Mouse (Mus musculus) spleen, postnatal 4 days (tissue): Measurements from ENCODE around the gene Gm10309.

Experiments
- DNase-seq, 2 experiments: peaks; one replicate each; pipeline ENCODE4 v3.0.0; 2022; ENCODE audit warnings: low spot score in 2 of 2

The Gm10309 gene

DNA sequence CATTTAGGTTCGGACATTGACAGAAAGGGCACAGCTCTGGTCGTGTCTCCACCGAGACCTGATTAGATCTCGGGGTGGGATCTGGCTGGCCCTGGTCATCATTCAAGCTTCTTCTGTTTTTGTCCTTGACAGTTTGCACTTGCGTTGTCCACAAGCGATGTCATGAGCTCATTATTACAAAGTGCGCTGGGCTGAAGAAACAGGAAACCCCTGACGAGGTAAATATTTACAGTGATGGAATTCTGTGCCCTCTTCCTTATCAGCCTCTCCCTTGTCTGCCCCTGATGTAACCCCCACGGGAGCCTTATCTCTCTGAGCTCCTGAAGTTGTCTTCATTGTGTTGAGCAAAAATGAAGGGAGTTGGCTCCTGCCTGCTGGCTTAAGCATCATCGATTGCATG, 28.4 kb downstream of the Gm10309 start:
- no peak for DNase-seq

- DNase-seq = peak; percentile 36 to 73
Observed at GRCm38 (mm10) chr17:86471684-86472083, 33.3 kb downstream of the Gm10309 start.

DNA sequence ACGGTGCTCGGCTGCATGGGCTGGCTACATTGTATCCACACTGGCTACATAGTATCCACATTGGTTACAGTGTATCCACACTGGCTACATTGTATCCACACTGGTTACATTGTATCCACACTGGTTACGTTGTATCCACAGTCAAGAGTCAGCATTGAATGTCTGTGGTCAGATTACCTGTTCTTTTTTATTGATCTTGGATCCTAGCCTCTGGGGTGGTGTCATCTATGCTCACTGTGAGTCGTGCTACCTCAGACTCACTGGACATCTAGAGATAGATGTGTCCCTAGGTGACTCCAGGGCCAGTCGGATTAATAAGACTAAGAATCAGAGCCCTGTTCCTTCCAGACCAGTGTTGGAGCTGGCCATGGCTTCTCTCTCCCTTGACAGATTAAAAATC, 34.9 kb downstream of the Gm10309 start:
- DNase-seq = no peak

DNA sequence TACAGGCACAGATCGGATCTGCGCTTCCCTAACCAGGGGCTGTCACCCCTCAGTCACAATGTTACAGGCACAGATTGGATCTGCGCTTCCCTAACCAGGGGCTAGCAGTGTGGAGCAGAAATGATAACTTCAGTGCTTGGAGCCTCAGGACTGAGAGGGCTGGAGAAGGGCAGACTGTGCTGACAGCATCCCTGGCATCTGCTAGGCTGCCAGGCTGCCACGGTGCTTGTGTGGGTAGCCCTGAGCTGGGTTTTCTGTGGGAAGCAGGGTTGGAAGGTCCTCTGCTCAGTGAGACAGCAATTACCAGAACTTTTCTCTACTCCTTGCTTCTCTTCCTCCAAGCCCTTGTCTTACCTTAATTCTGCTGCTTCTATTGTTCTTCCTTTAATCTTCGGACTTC, 37.1 kb downstream of the Gm10309 start:
- DNase-seq = no peak

GRCm38 (mm10) chr17:86467291-86467898, 37.6 kb downstream of the Gm10309 start:
- no peak for DNase-seq

- no peak for DNase-seq
Observed at GRCm38 (mm10) chr17:86466871-86467270, 38.2 kb downstream of the Gm10309 start.

DNA sequence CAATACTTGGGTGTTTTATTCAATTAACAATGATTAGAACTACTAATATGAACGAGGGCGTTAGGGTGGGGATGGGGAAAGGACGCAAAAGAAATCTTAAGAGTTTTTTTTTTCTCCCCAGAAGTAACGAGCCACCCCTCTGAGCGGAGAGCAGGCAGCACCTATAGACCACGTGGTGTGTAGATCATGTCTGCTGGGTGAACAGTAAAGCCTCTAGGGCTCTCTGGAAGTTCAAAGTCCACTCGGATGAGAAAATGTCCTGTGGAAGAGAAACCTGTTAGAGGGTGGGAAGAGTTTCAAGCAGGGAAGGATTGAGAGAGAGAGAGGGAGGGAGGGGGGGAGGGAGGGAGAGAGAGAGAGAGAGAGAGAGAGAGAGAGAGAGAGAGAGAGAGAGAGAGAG, 38.6 kb downstream of the Gm10309 start:
- no peak for DNase-seq

GRCm38 (mm10) chr17:86465865-86466264, 39.2 kb downstream of the Gm10309 start:
- DNase-seq = no peak

DNA sequence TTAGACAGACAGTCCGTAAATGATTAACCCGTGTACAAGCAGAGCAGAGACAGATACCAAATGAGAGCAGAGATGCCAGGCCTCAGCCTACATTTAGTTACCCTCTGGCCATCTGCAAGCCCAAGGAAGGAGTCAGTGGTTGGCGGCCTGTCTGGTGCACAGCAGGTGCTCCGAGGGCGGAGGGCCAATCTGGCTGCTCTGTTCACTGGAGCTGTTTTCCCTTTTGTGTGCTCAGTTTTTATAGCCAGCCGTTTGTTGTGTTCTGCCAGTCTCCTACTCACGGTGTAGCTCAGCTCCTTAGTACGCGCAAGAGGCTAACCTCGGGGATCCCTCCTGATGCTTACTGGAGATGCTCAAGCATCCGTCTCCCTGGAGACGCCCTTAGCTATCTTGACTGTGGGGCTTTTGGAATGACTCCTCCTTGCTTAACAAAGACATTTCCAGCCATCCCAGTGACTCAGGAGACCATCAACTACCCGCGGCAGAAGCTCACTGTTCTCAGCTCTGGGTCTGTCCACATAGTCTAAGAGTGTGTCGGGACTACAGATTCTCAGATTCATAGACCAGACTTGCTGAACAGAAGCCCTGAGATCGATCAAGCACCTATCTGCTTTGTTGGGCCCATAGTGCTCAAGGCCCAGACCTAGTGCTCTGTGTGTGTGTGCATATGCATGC, 40.2 kb downstream of the Gm10309 start:
- DNase-seq = no peak

DNA sequence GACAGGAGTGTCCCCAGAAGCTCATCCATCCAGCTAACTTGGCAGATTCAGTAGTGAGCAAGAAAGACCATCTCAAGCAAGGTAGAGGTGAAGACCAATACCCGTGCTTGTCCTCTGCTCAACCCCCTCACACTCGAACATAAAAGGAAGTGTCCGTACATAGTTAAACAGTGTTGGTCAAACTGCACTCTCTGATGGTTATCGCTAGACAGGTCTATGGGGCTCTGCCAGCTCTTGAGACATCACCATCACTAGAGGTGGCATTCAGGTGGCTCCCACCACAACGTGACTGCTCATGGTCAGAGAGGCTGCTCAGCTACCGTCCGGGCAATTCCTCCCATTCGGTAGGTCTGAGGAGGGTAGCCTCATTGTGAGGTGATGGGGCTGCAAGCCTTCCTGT, 40.8 kb downstream of the Gm10309 start:
- no peak for DNase-seq

GRCm38 (mm10) chr17:86463369-86463768, 41.7 kb downstream of the Gm10309 start:
- no peak for DNase-seq

DNA sequence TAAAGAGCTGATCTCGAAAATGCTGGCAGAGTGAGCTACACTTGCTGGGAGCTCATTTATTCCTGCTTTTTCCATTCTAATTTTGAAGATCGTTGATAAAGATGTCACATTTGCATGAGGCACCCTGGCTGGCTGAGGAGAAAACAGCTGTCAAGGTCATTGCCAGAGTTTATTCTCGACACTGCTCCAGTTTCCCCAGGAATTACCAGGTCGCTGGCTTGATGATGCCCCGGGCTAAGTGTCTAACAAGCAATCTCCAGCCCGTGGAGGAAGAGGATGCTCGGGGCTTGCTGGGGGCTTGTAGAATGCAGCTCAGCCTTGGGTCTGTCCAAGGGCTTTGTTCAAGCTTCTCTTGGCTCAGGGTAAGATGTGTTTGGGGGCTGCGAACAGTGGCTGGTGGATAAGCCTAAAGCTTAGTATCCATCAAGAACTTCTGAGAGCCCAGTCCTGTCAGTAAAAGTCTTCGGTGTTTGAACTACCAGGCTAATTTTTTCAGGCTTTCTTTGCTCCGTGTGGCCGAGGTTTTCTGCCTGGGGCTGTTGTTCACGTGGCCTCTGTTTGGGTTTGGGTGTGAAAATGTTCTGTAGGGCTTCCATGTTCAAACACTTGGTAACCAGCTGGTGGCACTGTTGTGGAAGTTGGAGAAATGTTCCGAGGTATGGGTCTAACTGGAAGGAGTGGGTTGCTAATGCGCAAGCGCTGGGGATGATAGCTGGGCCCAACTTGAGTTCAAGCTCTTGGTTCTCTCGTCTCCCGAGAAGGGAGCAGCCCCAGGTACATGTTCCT, 44.2 kb downstream of the Gm10309 start:
- no peak for DNase-seq

- no peak for DNase-seq
Observed at GRCm38 (mm10) chr17:86458302-86458980, 46.6 kb downstream of the Gm10309 start.

- no peak for DNase-seq
Observed at GRCm38 (mm10) chr17:86456512-86456911, 48.5 kb downstream of the Gm10309 start.

DNA sequence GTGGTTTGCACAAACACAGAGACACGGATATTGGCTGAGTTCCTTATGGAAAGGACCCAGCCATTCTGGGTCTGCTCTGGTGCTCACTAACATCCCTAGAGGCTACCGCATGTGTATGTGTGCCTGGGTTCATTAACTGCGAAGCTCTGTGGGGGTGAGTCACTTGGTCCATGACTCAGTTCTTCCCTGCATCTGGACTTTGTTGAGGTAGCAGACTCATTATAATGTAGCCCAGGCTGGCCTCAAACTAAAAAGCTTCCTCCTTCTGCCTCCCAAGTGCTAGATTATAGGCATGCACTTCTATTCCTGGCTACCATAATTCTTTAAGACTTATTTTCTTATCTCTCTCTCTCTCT, 50.7 kb downstream of the Gm10309 start:
- DNase-seq = no peak

GRCm38 (mm10) chr17:86453673-86454350, 51.2 kb downstream of the Gm10309 start:
- DNase-seq = no peak

DNA sequence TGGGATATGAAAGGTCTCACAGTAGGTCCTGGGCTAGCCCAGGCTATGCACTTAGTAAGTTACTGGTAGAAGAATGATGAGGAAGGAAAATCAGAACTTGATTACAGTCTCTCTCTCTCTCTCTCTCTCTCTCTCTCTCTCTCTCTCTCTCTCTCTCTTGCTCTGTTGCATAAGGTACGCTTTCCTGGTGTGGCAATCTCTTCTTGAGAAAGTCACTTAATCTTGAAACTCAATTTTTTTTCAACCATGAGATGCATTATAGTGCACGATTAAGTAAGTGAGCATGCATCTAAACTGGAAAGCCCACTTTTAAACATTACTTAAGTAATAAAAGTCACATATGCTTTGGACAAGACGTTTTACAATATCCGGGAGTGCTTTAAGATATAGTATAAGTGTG, 52.1 kb downstream of the Gm10309 start:
- DNase-seq = no peak
